Mouse (Mus musculus): ENCODE measurements around the gene Cct4.

Gene Cct4

GRCm38 (mm10) chr11:22990393-22991126 is at the start of gene Cct4:
Cct4 (plus strand) TSS chr11:22990519.
- DNase-seq (ENCODE audit: extremely low spot score, low spot score): peak; percentile 94

GRCm38 (mm10) chr11:22949101-22949500 is 41.2 kb upstream of the Cct4 start:
- DNase-seq (ENCODE audit: extremely low spot score, low spot score): no peak

GRCm38 (mm10) chr11:22950131-22950530 is 40.2 kb upstream of the Cct4 start:
- no peak for DNase-seq (ENCODE audit: extremely low spot score, low spot score)

GRCm38 (mm10) chr11:22952668-22953067 is 37.7 kb upstream of the Cct4 start:
- no peak for DNase-seq (ENCODE audit: extremely low spot score, low spot score)

GRCm38 (mm10) chr11:22956346-22956745 is 34.0 kb upstream of the Cct4 start:
- no peak for DNase-seq (ENCODE audit: extremely low spot score, low spot score)

- no peak for DNase-seq (ENCODE audit: extremely low spot score, low spot score)
Observed at GRCm38 (mm10) chr11:22956830-22957229, 33.5 kb upstream of the Cct4 start.

GRCm38 (mm10) chr11:22957791-22958374 is 32.4 kb upstream of the Cct4 start:
- DNase-seq (ENCODE audit: extremely low spot score, low spot score): no peak

- DNase-seq (ENCODE audit: extremely low spot score, low spot score): no peak
Observed at GRCm38 (mm10) chr11:22962101-22962500, 28.2 kb upstream of the Cct4 start.

- no peak for DNase-seq (ENCODE audit: extremely low spot score, low spot score)
Observed at GRCm38 (mm10) chr11:22964401-22964800, 25.9 kb upstream of the Cct4 start.

GRCm38 (mm10) chr11:22965503-22965902 is 24.8 kb upstream of the Cct4 start:
- DNase-seq (ENCODE audit: extremely low spot score, low spot score): no peak

GRCm38 (mm10) chr11:22969486-22969885 is 20.8 kb upstream of the Cct4 start:
- DNase-seq (ENCODE audit: extremely low spot score, low spot score): no peak

GRCm38 (mm10) chr11:22970546-22970945 is 19.8 kb upstream of the Cct4 start:
- no peak for DNase-seq (ENCODE audit: extremely low spot score, low spot score)

GRCm38 (mm10) chr11:22971835-22972709 is 18.2 kb upstream of the Cct4 start, which contains the start of gene Zrsr1:
Zrsr1 (plus strand) TSS chr11:22972005.
- peak; percentile 41 for DNase-seq (ENCODE audit: extremely low spot score, low spot score)

- DNase-seq (ENCODE audit: extremely low spot score, low spot score): peak; percentile 72
Observed at GRCm38 (mm10) chr11:22972746-22973526, 17.4 kb upstream of the Cct4 start.

GRCm38 (mm10) chr11:22973599-22973998 is 16.7 kb upstream of the Cct4 start:
- no peak for DNase-seq (ENCODE audit: extremely low spot score, low spot score)

- no peak for DNase-seq (ENCODE audit: extremely low spot score, low spot score)
Observed at GRCm38 (mm10) chr11:22978215-22978614, 12.1 kb upstream of the Cct4 start.

GRCm38 (mm10) chr11:22978711-22979110 is 11.6 kb upstream of the Cct4 start:
- no peak for DNase-seq (ENCODE audit: extremely low spot score, low spot score)

GRCm38 (mm10) chr11:22979221-22979620 is 11.1 kb upstream of the Cct4 start:
- DNase-seq (ENCODE audit: extremely low spot score, low spot score): no peak

GRCm38 (mm10) chr11:22981041-22981440 is 9.3 kb upstream of the Cct4 start:
- no peak for DNase-seq (ENCODE audit: extremely low spot score, low spot score)

GRCm38 (mm10) chr11:22981543-22981950 is 8.8 kb upstream of the Cct4 start:
- no peak for DNase-seq (ENCODE audit: extremely low spot score, low spot score)
